Mouse (Mus musculus): Measurements from ENCODE around the gene Fkbp1a. TPM values are rescaled to one million over a fixed set of nuclear protein-coding genes. Genes with fewer than 3 reads are reported as not detected.
A peak's percentile ranks its signal among the peaks of the same experiment; 100 is the strongest.

Gene Fkbp1a
- polyA plus RNA-seq, 1 experiment from 2014 or later = 718 TPM

DNA sequence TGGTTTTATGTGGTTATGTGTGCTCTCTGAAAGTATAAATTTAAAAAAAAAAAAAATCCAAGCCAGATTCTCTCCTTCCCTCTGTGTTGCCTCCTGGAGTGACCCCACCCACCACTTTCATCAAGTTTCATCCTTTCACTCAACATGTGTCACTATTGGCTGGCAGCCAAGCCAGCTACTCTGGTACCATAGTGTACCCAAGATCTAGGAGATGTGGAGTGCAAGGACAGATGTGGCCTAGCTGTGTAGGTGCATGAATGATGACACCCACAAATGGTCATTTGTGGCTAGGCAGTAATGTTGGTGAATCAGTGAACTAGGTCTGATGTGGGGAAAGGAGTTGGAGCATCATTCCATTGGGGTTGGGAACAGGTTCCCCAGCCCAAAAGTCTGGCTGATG lies 13.1 kb upstream of the Fkbp1a start:
- Histone ChIP-seq H3K36me3 (no peaks in the 10 kb centered on the region), H3K9ac (no peak overlapping the region), H3K4me1 (no peaks in the 10 kb centered on the region), H3K27me3 (no peaks in the 10 kb centered on the region), H3K4me3 (replicated peaks) (no peak overlapping the region), H3K9me3 (replicated peaks) (no peaks in the 10 kb centered on the region), H3K27ac (no peak overlapping the region), H3K4me2 (no peak overlapping the region)
- no peak for ATAC-seq (replicated peaks; ENCODE audit: low FRiP score)

DNA sequence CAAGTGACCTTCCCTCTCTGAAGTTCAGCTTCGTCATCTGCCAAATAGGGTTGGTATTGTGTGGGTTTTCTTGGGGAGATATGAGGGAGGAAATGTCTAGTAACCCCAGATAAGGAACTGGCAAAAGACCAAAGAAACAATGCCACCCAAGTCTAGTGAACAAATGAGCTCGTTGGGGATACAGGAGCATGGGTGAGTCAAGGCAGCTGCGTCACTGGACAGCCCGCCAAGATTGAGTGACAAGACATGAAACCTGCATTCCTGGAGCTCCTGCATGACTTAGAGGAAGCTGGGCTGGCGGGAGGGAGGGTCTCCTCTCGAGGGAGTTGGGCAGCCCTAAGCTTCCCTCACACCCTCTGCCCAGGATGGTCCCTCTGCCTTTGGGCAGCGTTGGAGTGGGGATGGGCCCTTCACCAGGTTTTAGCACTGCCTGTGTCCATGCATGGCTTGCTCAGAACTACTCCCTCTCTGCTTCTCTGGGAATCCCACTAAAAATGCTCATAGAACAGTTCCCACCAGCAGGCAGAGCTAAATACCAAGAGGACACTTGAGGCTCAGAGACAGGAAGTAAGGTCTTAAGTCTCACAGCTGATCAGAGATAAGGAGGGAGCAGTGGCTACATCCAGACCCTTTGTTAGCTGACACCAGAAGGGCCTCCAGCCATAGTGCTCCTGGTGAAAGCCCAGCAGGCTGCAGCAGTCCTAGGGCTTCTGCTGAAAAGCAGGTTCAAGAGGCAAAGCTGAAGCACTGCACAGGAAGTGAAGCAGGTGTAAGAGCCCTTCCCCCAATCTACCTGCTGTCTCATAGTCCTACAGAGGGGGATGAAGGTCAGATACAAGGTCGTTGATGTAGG lies 11.7 kb upstream of the Fkbp1a start:
- Histone ChIP-seq H3K9me3 (replicated peaks) (no peaks in the 10 kb centered on the region), H3K9ac (no peak overlapping the region), H3K27me3 (no peaks in the 10 kb centered on the region), H3K4me3 (replicated peaks) (no peak overlapping the region), H3K4me1 (0 out of 2 replicates have a peak, but pooled peaks cover 2% of the 10 kb centered on the region), H3K36me3 (no peaks in the 10 kb centered on the region), H3K4me2 (no peak overlapping the region), H3K27ac (no peak overlapping the region)
- WGBS = 50% methylated on average over 8 of the region's 8 CpGs
- ATAC-seq (replicated peaks; ENCODE audit: low FRiP score) = no peak

DNA sequence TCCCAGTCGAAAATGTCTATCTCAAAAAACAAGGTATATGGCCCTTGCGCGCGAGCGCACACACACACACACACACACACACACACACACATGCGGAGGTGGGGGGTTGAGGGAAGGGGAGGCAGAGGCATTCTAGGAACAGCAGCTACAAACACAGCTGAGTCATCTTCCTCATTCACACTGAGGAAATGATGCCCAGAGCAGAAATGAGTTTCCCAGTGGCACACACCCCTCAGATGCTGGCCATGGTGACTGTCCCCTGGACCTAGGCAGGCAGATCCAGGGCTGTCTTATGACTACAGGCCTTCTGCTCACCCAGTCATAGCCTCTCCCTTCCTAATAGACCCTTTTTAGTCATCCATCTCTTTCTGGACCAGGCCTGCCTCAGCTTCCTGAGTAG lies 8.7 kb upstream of the Fkbp1a start:
- ATAC-seq (replicated peaks; ENCODE audit: low FRiP score) = no peak
- Histone ChIP-seq H3K9ac (no peak overlapping the region), H3K4me2 (no peak overlapping the region), H3K4me3 (replicated peaks) (no peak overlapping the region), H3K36me3 (no peaks in the 10 kb centered on the region), H3K9me3 (replicated peaks) (no peaks in the 10 kb centered on the region), H3K27me3 (no peaks in the 10 kb centered on the region), H3K27ac (no peak overlapping the region), H3K4me1 (peaks cover 9% of the 10 kb centered on the region; the same call in 1 of the 2 replicates)
- WGBS = 89% methylated on average over 6 of the region's 6 CpGs

DNA sequence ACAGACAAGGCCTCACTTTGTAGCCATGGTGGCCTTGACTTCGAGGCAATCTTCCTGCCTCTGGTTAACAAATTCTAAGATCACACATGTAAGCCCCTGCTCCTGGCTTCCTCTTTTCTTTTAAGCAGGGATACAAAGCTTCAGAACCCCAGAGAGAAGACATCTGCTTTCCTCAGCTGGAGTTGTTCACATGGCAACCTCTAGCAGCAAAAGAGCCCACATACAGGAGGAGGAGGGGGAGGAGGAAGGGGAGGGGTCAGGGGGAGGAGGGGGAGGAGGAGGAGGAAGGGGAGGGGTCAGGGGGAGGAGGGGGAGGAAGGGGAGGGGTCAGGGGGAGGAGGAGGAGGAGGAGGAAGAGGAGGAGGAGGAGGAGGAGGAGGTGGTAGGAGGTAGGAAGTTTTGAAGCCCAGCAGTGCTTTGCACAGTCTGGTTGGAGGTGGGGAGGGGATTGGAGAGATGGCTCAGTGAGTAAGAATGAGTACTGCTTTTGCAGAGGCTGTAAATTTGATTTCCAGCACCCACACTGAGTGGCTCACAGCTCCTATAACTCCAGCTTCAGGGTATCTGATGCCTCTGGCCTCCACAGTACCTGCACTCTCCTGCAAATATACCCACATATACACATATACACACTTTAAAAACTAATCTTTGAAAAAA lies 6.2 kb upstream of the Fkbp1a start:
- peak overlapping the region; percentile 90 for H3K27ac ChIP-seq
- no peaks in the 10 kb centered on the region for H3K9me3 ChIP-seq (replicated peaks)
- no peak overlapping the region for H3K4me3 ChIP-seq (replicated peaks)
- H3K9ac ChIP-seq = no peak overlapping the region
- peaks cover 11% of the 10 kb centered on the region for H3K4me1 ChIP-seq
- no peaks in the 10 kb centered on the region for H3K36me3 ChIP-seq
- peak overlapping the region; percentile 43 for H3K4me2 ChIP-seq
- ATAC-seq (replicated peaks; ENCODE audit: low FRiP score) = peak; percentile 80
- no peaks in the 10 kb centered on the region for H3K27me3 ChIP-seq
- WGBS = 55% methylated on average over 1 of the region's 1 CpGs

DNA sequence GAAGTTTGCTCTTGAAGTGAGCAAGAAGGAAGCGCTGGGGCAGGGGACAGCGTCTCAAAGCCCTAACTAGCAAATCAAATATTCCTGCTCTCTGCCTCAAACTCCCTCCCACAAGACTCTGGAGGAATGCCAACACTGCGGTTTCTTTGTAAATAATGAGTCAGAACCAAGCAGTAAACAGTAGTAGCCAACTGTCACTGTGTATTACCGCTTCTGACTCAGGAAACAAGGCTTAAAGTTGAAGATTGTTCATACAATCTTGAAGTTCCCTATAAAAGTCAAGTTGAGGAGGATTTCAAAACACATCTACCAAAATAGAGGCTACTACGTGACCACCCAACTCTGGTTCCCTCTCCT lies 5.7 kb upstream of the Fkbp1a start:
- H3K27ac ChIP-seq = peak overlapping the region; percentile 90
- ATAC-seq (replicated peaks; ENCODE audit: low FRiP score) = peak; percentile 66
- H3K36me3 ChIP-seq = no peaks in the 10 kb centered on the region
- H3K9ac ChIP-seq = no peak overlapping the region
- no peaks in the 10 kb centered on the region for H3K9me3 ChIP-seq (replicated peaks)
- H3K4me2 ChIP-seq = peak overlapping the region; percentile 43
- no peaks in the 10 kb centered on the region for H3K27me3 ChIP-seq
- peaks cover 16% of the 10 kb centered on the region for H3K4me1 ChIP-seq
- no peak overlapping the region for H3K4me3 ChIP-seq (replicated peaks)
- 60% methylated on average over 5 of the region's 5 CpGs for WGBS

DNA sequence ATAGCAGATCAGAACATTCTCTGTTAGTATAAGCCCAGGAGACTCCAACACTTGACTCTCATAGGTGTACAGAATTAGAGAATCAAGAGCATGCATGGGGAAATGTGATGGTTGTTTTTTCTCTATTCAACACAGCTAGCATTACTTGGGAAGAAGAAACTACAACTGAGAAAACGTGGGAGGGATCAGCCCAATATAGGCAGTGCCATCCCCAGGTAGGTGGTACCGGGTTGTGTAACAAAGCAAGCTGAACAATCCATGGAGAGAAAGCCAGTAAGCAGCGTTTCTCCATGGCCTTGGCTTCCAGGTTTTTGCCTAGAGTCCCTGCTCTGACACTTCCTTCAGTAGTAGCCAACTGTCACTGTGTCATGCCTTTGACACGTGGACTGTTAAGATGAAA lies 3.6 kb upstream of the Fkbp1a start:
- no peaks in the 10 kb centered on the region for H3K36me3 ChIP-seq

DNA sequence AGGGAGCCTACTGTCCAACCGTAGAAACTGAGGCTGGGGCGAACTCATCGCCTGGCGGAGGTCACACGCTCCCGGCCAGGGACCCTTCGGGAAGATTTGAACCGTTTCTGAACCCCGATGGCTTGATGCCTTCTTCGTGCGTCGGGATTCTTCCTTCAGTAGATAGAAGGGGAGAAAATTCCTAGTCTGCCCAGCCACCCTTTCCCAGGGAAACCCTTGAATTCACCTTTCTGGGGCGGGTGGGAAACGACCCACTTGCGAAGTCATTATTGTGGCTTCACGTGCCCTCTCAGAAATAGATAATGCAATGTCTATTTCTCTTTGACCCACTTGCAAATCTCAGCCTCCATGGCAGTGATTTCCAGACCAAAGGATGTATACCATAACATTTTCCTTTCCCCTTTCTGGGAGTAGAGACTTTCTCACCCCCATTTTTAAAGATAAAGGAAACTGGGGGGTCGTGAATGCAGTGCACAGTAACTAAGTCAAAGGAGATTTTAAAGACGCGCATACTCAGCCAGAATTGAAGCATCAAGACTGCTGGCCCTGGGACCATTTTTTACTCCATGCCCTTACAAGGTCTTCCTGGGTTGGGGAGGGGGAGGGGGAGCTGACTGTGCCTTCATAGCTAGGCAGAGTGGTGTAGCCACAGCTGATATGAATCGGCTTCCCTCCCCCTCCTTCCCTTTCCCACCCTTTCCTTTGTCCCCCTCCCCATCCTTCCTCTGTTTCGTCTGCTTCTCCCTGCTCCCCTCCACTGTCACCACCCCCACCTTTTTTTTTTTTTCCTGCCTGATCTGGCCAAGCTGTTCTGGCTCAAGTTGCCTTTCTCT lies 996 bp downstream of the Fkbp1a start:
- peak overlapping the region; percentile 95 for H3K9ac ChIP-seq
- ATAC-seq (replicated peaks; ENCODE audit: low FRiP score) = peak; percentile 42
- H3K36me3 ChIP-seq = peaks cover 39% of the 10 kb centered on the region
- peak overlapping the region; percentile 67 for H3K4me2 ChIP-seq
- WGBS = under 1% methylated on average over 21 of the region's 21 CpGs
- no peaks in the 10 kb centered on the region for H3K27me3 ChIP-seq
- H3K4me3 ChIP-seq (replicated peaks) = peak overlapping the region; percentile 88
- peak overlapping the region; percentile 97 for H3K27ac ChIP-seq
- H3K9me3 ChIP-seq (replicated peaks) = no peaks in the 10 kb centered on the region
- H3K4me1 ChIP-seq = peaks cover 49% of the 10 kb centered on the region

More for the DNA sequence above, 3.6 kb upstream of the Fkbp1a start:
- WGBS = 58% methylated on average over 4 of the region's 4 CpGs
- H3K4me3 ChIP-seq (replicated peaks) = no peak overlapping the region
- no peak for ATAC-seq (replicated peaks; ENCODE audit: low FRiP score)
- peaks cover 23% of the 10 kb centered on the region for H3K4me1 ChIP-seq
- H3K27ac ChIP-seq = no peak overlapping the region
- H3K9ac ChIP-seq = no peak overlapping the region
- H3K27me3 ChIP-seq = no peaks in the 10 kb centered on the region
- no peak overlapping the region for H3K4me2 ChIP-seq
- H3K9me3 ChIP-seq (replicated peaks) = no peaks in the 10 kb centered on the region

DNA sequence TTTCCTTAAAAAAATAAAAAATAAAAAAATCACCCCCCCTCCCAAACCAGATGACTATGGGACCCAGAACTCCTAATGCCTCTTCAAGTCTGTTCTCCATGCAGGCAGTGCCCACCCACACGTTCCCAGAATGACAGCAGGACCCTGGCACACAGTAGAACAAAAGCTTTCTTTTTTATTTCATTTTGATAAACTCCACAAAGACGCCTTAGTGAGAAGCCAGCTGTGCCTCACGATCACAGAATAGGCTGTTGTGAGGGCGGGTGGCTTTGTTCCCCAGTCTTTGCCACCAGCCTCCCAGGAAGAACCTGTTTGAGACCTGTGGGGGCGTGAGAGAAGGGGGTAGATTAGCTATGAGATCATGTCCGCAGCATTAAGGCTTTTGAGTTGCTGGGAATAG lies 2.4 kb downstream of the Fkbp1a start:
- H3K9ac ChIP-seq = no peak overlapping the region
- WGBS = 64% methylated on average over 6 of the region's 6 CpGs

DNA sequence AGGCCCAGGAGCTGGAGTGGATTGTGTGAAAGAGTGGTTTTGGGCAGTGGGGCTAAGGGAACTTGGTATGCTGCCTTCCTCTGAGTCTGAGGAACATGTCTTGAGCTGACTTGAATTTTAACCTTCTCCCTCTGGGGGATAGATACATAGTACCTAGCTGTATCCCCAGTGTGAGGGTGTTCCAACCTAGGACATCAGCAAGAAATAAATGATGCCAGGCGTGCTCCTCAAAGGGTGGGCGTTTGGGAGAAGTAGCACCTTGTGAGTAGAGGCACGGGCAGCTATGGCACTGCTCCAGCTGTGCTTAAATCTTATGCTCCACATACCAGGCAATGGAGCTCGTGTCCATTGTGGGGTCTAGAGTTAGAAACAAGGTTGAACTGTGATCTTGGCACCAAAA lies 4.3 kb downstream of the Fkbp1a start:
- no peak overlapping the region for H3K4me2 ChIP-seq
- no peak overlapping the region for H3K9ac ChIP-seq
- H3K27ac ChIP-seq = no peak overlapping the region
- WGBS = 87% methylated on average over 4 of the region's 4 CpGs
- peaks cover 69% of the 10 kb centered on the region for H3K36me3 ChIP-seq
- H3K9me3 ChIP-seq (replicated peaks) = no peaks in the 10 kb centered on the region
- no peaks in the 10 kb centered on the region for H3K27me3 ChIP-seq
- ATAC-seq (replicated peaks; ENCODE audit: low FRiP score) = no peak
- no peak overlapping the region for H3K4me3 ChIP-seq (replicated peaks)
- peaks cover 46% of the 10 kb centered on the region for H3K4me1 ChIP-seq

More for the DNA sequence above, 2.4 kb downstream of the Fkbp1a start:
- Histone ChIP-seq H3K4me2 (peak overlapping the region; percentile 67), H3K27me3 (no peaks in the 10 kb centered on the region), H3K4me1 (peaks cover 49% of the 10 kb centered on the region), H3K9me3 (replicated peaks) (no peaks in the 10 kb centered on the region), H3K36me3 (peaks cover 50% of the 10 kb centered on the region), H3K4me3 (replicated peaks) (peak overlapping the region; percentile 88), H3K27ac (no peak overlapping the region; the same call in 1 of the 2 replicates)
- no peak for ATAC-seq (replicated peaks; ENCODE audit: low FRiP score)

DNA sequence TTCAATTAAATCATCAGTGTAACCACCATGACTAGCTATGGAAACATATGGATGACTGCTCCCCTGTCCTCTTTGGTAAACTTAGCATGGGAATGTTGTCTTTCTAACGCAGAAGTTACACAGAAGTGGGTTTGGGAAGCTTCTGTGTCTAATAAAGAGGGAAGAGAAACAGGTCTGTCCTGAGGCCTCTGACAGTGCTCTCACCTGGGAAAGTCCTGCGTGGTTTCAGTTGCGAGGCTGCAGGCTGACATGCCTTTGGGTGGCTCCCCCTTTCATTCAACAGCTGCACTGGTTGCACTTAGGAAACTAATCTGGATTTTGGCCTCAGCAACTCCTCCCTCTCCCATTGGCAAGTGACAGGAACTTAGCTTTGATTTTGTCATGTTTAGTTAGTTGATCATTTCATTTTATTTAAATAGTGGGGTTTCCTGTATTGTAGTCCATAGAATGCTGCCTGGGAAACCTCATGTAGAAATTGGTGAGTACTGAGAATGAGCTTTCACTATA lies 7.4 kb downstream of the Fkbp1a start:
- no peak overlapping the region for H3K4me2 ChIP-seq
- H3K27me3 ChIP-seq = no peaks in the 10 kb centered on the region
- no peak overlapping the region for H3K4me3 ChIP-seq (replicated peaks)
- H3K36me3 ChIP-seq = peaks cover 94% of the 10 kb centered on the region
- no peak overlapping the region for H3K27ac ChIP-seq
- peaks cover 29% of the 10 kb centered on the region for H3K4me1 ChIP-seq
- no peaks in the 10 kb centered on the region for H3K9me3 ChIP-seq (replicated peaks)
- H3K9ac ChIP-seq = no peak overlapping the region
- ATAC-seq (replicated peaks; ENCODE audit: low FRiP score) = no peak
- WGBS = 89% methylated on average over 3 of the region's 3 CpGs

DNA sequence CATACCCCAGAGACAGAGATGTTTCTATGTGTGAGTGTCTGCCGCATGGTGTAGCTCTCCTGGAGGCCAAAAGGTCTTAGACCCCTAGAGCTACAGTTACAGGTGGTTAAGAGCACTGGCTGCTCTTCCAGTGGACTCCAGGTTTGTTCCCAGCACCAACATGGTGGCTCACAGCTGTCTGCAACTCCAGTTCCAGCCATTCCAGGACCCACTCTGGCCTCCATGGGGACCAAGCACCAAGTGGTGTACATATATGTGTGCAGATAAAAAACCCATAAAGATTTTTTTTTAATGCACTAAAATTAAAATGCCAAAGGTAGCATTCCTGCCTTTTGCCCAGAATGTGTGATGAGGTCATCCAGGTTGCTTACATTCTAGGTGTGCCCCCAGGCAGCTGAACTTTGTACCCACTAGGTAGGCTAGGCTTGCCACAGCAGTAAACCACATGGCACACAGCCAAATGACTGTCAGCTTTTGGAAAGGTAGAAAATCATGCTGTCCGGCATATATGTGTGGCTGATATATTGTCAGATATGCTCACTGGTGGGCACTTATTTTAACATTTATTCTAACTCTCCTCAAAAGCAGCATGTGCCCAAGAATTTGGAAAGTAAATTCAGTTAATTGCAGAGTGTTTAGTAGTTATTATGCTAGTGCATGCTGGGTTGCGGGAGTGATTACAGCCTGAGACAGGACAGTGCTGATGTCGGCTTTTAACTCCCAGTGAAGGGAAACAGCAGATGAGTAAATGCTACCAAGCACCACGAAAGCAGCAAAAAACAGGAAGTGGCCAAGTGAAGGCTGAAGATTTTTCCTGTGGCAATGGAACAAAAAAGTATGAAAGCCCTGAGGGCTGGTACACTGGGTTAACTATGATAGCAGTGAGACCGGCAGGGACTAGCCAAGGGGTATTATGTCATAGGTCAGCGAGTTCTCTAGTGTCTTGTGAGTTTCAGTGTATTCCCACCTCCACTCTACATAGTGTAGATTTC lies 20.9 kb downstream of the Fkbp1a start:
- Histone ChIP-seq H3K4me1 (no peaks in the 10 kb centered on the region), H3K27me3 (no peaks in the 10 kb centered on the region), H3K9ac (no peak overlapping the region), H3K27ac (no peak overlapping the region), H3K4me3 (replicated peaks) (no peak overlapping the region), H3K9me3 (replicated peaks) (no peaks in the 10 kb centered on the region), H3K4me2 (no peak overlapping the region), H3K36me3 (peaks cover 61% of the 10 kb centered on the region)
- ATAC-seq (replicated peaks; ENCODE audit: low FRiP score) = 0 out of 2 replicates have a peak, but pooled peaks have one; percentile 30
- 76% methylated on average over 7 of the region's 7 CpGs for WGBS
